Mouse (Mus musculus) layer of hippocampus, adult 8-10 months (tissue): ENCODE results near the gene Grm7. TPM values are rescaled to one million over a fixed set of nuclear protein-coding genes. Genes with fewer than 3 reads are reported as not detected.
A peak's percentile ranks its signal among the peaks of the same experiment; 100 is the strongest.

ENCODE experiments used
- DNase-seq, 2 experiments: peaks; one replicate each; pipeline ENCODE4 v3.0.0; 2022; ENCODE audit warnings: low spot score in 2 of 2
- total RNA-seq, 4 experiments: library from RNA; stranded (reverse); gene quantifications; 2 replicates each; pipeline ENCODE4 v1.2.4; 2022

The Grm7 gene
- total RNA-seq, 4 experiments from 2014 or later: 62.0 to 79.2 (median 71.9) TPM

DNA sequence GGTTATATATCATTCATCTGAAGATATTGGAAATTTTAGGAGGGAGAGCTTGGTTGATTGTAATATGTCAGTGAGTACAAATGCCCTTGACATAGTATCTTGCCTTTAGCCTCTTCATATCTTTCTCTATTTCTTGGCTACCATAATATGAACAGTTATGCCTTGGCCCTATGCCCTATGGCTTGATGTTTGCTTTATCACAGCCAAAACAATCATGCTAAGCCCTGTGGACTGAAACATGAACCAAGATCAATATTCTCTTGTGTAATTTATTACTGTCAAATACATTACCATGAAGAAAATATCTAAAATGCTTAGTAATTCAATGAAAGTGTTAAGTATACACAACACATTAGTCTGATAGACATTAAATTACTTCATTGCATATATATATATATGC lies 222.9 kb downstream of the Grm7 start:
- no peak for DNase-seq

DNA sequence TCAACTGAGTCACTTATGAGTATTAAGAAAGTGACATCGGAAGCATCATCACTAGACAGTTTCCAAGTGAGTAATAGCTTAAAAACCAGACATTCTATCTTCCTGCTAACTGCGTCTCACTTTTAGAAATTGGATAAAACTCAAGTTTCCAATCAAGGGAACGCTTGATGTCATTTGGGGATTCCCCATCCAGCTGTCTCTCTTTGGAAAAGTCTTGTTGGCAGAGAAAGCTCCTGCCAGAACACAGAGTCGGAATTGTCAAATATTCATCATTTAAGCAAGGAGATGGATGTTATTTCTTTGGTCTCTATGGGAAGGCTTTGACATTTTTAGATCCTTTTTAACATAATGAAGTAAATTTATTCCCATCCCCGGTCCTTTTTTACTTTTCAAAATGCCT lies 336.6 kb downstream of the Grm7 start:
- peak; percentile 26 to 32 for DNase-seq

DNA sequence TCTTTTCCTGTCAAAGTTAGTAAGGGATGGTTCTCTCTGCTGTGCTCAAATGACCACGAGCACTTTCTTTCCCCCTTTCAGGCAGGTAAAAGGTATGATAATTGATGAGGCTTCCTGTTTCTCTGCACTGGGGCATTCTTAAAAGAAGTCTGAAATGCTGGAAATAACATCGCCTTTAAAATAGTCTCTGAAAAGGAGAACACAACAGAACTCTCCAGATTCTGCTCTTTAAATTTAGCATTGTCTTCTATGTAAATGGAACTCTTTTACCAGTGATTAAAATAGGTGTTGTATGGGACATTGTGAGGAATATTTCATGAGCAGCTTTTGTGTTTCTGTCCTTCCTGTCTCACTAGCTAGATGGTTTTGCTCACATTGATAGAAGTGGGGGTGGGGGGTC lies 393.7 kb downstream of the Grm7 start:
- no peak for DNase-seq

DNA sequence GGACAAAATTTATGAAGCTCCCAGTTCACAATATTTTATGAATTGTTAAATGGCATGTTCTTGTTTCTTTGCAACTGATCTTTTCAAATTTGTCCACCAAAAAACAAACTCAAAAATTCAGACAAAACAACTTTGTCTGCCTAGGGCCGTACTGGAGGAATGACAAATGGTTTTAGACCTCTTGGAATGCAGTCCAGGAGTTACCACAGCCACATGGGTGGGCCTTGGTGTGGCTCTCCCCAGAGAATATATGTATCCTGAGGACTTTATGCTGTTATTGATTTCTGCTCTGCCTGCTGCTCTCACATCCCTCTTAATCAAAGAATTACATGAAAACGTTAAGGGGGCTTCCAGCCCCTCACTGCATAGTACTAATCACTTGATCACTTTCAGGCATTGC lies 400.5 kb downstream of the Grm7 start:
- DNase-seq: no peak

DNA sequence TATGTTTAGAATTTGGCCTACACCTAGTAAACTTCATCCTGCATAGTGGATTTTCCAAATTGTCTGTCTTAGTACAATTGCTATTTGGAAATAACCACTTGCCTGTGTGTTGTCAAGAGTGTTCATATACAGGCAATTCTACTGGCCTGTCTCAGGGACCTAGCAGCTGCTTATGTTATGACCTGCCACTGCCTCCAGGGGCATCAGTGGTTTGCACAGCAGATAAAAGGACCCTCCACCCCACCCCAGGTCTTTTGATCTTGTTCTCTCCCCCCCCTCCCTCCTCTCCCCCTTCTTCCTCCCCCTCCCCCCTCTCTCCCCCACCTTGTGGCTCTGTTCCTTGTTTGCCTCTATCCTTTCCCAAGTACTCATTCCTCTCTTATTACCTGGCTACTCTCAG lies 403.9 kb downstream of the Grm7 start:
- DNase-seq: no peak

DNA sequence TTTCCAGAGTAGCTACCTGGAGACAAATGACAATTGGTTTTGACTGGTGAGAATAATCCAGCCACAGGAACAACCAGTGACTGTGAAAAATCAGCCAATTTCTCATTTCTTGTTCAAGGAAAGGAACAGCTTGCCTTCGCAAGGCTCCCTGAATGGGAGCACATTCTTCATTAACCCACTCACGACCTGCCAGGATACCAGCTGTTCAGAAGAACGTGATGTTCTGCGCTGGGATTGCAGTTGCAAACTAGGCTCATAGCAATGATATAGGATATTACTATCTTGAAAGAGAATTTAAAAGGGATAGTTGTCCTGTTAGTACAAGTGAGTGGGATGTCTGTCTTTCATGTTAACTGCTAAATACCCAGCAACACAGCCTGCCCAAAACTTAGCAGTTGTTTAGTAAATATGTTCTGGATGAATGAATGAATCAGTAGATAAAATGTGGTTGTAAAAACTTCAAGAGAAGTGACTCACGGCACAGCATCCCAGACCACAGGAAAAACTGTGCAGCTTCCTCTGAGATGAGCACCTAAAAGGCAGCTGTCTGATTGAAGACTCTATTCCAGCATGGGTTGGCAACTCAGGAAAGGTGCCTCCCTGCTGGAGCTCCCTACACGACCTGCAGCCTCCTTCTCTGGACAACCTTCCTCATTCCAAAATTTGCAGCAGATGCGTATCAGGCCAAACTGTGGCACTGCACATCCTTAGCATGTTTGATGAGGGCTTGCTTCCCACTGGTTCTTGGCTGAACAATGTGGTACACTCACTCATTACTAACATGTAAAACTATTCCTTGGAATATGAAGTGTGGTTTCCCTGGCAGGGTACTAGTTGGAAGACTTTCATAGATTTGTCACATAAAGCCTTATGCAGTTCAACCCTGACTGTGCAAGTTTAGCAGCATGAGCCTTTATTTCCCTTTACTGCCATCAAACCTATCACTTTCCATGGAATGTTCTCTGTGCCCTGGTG lies 408.9 kb downstream of the Grm7 start:
- DNase-seq: peak; percentile 25 to 57

DNA sequence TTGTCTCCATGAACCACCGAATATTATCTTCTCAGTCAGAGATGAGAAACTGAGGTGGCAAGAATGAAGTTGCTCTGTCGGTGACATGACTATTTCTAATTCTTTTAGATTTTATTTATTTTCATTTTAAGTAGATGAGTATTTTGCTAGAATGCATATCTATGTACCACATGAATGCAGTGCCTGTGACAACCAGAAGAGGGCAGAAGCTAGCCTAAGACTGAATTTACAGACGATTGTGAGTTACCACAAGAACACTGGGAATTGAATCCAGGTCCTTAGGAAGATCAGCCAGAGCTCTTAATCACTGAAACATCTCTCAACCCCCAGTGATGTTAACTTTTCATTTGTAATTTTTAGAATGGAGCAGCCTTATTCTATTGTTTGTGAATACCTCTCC lies 412.4 kb downstream of the Grm7 start:
- DNase-seq: no peak

DNA sequence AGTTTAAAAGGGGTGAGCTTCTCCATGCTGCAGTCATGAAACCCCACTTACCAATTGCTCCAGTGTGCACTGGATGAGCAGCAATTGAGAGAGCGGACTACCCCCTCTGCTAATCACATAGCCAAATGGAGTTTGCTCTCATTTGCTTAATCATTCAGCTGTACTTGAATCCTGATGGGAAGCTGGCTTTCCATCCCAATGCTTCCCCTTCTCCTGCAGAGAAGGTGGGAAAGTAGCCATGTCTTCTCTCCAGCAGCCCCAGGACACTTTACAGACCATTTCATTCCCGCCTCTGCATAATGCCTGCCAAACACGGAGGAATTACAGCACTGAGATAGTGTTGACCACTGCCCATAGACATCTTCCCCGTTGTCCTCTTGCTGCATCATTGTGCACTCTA lies 414.6 kb downstream of the Grm7 start:
- no peak for DNase-seq

DNA sequence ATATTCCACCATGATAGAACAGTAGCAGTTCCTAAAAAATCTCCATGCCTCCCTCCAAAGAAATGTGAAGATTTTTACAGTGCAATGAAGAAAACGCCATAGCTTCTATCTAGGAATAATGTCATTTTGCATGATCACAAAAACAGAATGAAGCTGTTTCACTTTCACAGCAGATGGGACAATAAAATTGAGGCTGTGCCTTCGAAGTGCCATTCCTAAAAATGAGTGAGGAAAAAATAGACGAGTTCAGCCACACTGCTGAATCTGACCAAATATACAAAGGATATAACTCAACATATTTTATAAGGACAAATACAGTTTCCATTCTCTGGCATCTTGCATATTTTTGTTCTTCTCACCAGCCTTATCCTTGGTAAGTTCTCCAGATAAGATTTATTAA lies 439.2 kb downstream of the Grm7 start:
- DNase-seq: no peak

DNA sequence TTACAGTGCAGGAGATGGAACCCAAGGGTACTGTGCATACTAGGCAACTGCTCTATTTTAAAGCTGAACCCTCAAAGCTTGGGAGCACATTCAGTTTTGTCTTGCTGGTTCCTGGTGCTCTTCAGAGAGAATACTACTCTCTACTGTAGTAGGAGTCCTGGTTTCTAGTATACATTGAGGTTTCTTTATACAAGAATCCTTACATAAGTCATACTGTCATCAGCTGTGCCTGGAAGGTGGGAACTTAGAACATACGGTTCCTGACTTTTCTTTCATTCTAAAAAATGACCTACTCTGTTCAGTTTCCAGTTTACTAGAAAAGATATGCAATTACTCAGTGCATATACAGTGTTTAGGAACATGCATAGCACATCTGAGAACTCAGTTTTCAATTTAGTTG lies 449.4 kb downstream of the Grm7 start:
- DNase-seq: no peak

DNA sequence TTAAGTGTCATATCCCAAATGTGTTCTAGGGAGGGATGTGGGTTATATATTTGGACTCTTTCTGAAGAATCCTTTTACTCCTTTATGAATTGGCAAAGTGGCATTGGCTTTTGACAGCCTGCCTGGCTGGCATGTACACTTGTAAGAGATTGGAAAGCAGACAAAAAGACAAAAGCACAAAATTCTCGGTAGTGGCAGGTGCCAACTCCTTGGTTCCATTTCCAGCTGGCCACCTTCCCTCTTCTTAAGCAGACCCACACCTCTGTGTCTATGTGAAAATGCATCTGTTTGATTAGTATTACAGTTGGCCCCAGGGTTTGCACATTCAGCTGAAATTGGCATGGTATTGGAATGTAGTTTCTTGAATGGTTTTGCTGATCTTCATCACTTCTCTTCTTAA lies 460.1 kb downstream of the Grm7 start:
- DNase-seq: no peak

DNA sequence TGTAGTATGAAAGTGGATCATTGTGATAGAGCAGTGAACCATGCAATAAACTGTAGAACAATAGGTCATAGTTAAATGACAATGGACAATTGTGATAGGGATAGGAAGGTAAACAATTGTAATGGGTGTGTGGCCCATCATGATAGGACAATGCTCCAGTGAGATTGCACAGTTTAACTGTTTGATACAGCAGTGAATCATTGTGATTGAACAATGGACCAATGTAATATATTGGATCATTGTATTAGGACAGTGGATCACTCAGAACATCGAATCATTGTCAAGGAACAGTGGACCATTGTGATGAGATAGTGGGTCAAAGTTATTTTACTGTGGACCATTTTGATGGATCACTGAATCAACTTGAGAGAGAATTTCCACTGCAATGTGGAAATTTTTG lies 515.7 kb downstream of the Grm7 start:
- no peak for DNase-seq

DNA sequence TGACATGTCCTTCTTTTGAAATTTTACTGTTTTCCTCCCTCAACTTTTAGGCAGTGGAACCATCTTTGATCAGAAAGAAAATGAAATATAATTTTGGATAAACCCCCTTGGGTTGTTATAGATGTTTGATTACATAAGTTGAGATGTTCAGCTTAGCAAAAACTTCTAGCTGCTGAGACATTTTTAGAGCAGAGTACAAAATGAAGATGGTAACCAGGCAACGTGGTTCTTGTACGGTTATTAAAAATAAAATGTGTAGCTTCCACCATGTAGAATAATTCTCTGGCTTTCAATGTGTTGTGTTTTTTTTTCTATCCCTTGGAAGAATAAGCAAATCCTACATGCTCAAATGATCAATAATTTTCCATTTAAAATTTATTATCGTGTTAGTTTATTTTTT lies 550.0 kb downstream of the Grm7 start:
- DNase-seq: no peak

DNA sequence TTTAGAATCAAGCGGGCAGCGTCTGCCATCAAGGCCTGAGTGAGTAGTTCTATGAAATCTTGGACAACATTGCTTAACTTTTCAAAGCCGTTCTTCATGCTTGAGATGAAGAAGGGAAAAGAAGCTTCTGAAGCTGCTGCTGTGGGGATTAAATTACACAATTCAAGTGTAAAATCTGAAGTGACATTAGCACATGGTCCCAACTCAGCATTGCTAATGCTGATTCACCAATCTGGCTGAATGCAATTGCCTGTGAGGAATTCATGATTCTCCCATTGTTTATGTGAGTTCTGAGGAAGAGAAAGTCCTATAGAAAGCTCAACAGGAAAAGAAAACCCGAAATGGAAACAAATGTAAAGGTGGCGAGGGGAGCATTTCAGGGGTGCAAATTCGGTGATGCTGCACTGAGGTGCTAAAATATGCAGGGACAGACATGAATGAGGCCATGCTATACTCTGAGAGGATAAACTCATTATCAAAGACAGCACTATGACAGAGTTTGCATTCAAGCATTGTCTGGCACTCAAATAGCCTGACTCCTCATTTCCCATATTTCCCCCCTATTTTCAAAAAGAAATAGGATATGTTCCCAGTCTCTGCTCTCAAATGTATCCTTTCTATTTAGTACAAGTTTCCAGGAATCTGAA lies 575.8 kb downstream of the Grm7 start:
- no peak for DNase-seq

DNA sequence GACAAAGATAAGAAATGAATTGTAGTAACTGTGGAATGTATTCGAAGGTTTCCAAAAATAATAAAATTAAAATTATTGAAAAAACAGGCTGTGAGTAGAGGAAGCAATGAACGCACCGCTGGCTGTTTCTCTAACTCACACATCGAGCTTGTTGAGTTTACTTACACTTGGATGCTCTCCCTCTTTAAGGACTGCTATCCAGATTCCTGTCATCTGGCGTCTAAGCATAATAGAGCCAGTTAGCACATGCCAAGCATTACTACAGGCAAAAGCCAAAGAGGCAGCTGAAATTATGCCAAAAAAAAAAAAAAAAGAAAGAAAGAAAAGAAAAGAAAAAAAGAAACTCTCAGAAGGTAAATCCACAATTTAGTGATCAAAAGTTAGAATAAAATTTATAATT lies 609.8 kb downstream of the Grm7 start:
- DNase-seq: no peak

DNA sequence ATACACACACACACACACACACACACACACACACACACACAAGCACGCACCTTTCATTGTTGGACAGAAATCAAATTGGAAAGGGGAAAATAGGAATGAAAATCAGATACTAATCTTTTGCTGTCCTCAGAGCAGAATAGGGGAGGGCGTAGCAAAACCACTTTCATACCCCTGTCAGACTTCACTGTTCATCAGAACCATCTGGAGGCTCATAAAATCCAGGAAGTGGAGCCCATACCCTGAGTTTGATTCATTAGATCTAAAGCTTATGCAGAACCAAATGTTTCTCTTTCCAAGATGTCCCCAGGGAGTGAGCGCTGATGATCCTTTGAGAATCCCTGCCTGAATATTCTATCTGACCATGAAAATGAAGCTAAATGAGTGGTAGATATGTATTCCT lies 611.6 kb downstream of the Grm7 start:
- DNase-seq: no peak

DNA sequence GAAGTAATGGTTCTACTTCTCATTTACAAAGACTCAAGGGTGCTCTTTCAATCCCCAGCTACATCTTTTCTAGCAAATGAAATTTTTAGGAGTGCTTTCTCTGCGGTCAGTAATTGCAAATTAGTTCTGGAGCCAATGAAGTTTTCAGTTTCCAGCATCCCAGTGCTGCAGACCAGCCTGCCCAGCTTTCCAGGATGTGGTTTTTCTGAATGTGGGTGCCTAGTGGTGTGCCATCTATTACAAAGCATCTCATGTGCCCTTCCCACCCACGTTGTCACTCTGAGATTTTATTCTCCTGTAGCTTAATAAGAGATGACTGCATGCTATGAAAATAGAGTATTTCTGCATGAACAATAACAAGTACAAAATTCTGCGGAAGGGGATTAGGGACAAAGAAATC lies 612.9 kb downstream of the Grm7 start:
- DNase-seq: no peak

DNA sequence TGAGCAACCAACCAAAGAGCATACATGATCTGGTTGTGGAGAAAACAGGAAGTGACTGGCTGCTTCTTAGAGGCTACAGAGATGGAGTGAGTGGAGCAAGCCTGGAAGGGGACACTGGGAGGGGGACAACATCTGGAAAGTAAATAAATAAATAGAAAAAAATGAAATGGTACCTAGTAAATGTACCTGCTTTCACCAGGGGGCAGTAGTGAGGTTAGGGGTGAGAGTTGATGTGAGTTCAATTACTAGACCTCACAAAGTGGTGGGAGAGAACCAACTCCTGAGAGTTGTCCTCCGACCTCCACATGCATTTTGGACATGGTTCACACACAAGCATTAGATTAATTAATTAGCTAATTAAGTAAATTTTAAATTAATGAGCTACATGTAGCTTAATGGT lies 615.8 kb downstream of the Grm7 start:
- DNase-seq: no peak

DNA sequence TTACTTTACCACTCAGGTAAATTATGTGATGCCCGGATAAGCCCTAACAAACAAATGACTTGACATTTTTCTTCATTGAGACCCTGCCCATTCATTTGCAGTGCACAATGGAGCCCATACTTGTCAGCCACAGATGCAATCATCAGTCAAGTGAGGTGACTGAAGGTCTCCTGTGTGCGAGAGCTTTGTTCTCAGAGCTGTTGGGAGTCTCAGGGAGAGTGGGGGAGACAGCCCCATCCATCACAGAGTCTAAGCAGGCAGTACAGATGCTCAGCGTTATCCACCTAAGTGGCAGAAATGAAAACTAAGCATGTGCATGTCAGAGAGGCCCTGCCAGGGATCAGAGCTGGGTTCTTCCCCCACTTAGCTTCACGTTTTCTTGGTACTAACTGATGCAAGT lies 631.3 kb downstream of the Grm7 start:
- no peak for DNase-seq

DNA sequence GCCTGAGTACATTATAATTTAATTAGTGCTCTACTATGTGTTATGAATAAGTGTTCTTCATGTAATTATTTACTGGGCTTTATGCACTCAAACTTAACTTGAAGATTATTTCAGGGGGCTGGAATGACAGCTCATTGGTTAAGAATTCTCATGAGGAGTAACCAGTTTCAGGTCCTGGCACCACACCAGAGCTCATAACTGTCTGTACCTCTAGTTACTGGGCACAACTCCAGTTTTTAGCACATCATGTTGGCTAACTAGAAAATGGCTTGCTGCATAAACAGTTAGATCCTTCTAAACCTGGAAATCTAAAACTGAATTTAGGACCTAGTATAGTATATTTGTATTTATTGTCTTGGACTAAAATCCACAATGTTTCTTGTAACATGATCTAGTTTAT lies 633.1 kb downstream of the Grm7 start:
- DNase-seq: no peak

DNA sequence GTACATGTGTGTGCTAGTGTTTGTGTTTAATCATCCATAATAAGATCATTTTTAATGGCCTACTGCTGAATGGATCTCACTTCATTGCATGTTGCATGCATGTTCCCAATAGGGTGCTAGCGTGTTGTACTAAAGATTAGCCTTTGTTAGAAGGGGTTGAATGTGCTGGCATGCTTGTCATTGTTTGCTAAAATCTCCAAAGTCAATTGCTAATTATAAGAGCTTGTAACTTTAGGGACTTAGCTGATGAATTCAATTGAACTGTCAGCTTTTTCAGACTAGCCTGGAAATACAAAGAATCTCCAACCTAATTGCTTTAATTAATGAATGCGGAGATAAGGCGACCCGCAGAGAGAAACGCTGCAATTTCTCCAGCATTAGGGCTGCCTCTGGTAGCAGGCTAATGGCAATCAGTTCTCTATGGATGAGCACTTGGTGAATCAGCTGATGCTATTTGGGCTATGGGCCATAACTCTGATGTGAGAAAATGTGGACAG lies 648.2 kb downstream of the Grm7 start:
- DNase-seq: no peak

DNA sequence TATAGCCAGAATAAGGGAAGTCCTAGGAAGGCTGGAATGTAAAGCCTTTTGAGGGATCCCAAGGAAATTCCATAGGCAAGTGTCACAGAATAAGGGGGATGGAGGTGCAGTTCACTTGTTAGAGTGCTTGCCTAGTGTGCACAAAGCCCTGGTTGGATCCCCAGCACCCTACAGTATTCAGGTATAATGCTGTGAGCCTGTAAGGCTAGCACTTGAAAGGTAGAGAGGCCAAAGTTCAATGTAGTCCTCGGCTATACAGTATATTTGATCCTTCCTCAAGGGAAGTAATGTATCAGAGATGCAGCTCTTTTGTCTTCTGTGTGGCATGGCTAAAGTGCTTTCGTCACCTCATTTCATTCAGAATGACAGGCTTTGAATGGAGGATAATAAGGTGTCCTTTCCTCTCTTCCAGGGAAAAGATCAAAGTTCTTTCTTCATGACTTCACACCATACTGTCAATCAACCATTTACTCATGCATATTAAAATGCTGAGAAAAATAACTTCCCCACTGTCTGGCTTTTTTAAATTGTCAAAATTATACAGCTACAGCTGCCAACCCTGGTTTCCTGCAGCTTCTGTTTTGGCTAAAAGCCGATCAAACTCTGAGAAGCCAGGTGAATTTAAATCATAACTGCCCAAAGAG lies 658.7 kb downstream of the Grm7 start:
- no peak for DNase-seq
